Mouse (Mus musculus): ENCODE results near the gene Nfrkb.

Nfrkb gene

DNA sequence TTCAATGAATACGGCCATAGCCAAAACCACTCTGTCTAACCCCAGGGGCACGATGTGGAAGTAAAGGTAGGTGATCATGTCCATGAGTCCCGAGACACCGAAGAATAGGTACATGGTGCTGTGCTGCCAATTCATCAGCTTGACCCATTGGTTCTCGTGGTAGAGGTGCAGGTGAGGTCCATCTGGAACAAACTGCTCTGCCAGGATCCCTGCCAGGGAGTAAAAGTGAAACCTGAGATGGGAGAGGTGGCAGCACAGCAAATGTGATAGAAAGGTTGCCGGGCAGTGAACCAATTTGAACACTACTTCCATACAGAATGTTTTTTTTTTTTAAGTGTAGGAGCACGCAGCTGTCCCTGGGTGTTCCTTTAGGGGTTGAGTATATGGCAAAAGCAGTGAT, 43.0 kb downstream of the Nfrkb start:
- DNase-seq (ENCODE audit: low read depth, low spot score): no peak

DNA sequence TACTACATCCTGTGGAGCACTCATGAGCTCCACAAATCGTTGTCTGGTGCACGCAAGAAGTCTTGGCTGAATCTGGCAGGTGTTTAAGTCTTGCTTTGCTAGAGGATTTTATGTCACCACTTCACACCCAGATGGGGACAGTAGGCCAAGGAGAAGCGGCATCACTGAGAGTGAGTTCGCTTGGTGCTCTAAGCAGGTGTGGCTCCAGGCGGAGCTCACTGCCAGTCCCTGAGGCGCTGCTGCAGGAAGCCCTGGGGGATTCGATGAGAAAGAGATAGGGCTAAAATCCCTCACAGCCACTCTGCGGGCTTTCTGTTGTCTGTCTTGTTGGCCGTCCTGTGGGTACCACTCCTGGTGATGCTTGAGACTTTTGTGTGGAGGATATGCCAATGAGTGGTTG, 44.0 kb downstream of the Nfrkb start:
- no peak for DNase-seq (ENCODE audit: low read depth, low spot score)

DNA sequence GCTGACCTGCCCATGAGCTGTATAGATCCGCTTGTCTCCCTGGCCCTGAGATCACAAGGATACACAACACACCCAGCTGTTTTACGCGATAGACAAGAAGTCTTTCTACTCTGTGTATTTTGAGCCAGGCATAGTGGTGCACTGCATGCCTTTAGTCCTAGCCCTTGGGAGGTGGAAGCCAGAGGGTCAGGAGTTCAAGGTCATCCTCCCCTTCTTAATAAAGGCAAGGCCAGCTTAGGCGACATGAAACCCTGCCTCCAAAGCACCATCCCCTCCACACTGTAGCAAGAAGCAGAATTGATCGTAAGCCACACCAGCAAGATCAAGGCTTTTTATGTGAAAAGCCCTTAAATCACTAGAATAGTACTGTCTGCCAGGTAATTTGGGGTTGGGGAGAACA, 45.8 kb downstream of the Nfrkb start:
- no peak for DNase-seq (ENCODE audit: low read depth, low spot score)

DNA sequence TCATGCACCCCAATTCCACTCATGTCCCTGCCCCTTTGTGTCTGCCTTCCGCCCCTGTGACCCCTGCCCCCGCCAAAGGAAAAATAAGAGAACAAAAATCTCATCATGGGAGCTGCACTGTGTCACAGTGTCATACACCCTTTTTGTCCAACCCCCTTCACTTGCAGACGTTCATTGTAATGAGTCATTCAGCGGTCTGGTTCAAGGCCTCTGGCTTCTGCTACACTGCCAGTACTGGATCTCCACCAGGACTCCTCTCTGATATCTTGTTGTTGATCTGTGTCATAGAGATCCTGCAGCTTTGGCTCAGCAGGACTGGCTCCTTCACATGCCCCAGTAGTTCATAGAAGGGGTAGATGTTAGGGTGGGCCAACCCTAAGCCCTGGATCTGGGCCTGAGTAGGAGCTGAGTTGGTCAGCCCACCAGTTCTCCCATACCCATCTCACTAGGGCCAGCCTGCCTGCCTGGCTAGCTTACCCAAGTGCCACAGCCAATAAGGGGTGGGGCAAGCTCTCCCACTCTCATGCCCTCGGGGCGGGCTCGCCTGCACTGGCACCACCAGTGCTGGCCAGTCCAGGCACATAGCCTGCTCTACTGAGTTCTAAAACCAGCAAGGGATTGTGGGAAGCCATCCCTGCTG, 46.5 kb downstream of the Nfrkb start:
- no peak for DNase-seq (ENCODE audit: low read depth, low spot score)

DNA sequence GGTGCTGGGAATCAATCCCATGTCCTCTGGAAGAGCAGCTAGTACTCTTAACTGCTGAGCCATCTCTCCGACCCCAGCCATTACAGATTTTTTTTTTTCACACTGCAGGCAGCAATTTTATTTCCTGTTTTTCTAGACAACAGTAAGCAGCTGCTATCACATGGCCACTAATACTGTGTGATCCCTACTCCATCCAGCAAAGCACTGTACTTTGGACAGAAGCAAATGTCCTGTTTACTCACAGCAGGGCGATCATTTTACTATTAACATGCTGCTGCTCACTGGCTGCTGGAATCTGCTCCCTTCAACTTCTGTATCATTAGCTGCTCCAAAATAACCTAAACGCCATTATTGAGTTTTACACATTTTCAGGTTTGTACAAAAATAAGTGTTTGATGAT, 47.4 kb downstream of the Nfrkb start:
- no peak for DNase-seq (ENCODE audit: low read depth, low spot score)

DNA sequence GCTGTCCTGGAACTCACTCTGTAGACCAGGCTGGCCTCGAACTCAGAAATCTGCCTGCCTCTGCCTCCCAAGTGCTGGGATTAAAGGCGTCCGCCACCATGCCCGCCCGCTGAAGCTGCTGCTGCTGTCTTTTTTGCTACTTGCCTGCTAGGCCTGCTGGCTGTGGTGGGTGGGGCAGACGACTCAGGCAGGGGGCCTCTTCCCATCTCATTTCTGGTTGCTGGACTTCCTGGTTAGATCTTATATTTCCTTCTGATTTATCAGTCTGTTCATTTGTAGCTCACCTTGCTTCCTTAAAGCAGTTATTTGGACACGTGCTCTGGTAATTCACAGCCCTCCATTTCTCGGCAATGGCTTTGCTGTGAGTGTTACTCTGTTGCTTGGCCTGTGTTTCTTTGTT, 49.4 kb downstream of the Nfrkb start:
- DNase-seq (ENCODE audit: low read depth, low spot score): no peak

DNA sequence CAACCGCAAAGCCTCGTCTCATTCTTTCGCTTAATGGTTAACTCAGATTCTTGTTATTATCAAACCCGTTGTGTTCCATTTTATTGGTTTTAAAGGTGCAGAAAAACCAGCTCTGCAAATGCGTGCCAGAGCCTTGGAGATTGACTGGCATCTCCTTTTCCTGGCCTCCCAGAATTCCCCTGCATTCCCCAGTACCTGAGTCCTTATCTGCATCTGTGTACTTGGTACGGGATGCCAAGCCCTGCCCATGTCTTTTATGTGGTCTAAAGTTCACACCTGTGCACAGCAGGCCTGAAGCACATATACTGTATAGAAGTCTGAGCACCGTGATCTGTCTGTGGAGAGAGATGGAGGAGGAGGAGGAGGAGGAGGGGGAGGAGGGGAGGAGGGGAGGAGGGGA, 51.9 kb downstream of the Nfrkb start:
- no peak for DNase-seq (ENCODE audit: low read depth, low spot score)

DNA sequence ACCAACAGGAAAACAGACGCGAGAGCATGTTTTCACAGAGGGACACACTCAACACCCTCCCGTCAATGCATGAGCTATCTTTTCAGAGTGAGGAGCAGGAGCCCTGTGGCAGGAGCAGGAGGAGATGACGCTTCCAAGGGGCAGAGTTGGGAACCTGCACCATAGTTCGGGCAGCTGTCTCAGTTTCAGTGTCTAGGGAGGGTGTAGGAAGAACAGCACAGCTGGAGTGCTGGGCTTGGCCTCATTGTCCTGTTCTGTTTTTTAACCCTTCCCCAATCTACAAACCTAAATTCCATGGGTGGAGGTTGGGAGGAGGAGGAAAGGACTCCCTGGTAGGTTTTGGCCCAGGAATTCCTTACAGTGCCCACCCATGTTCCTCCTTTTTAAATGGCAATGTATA, 52.8 kb downstream of the Nfrkb start:
- DNase-seq (ENCODE audit: low read depth, low spot score): no peak

DNA sequence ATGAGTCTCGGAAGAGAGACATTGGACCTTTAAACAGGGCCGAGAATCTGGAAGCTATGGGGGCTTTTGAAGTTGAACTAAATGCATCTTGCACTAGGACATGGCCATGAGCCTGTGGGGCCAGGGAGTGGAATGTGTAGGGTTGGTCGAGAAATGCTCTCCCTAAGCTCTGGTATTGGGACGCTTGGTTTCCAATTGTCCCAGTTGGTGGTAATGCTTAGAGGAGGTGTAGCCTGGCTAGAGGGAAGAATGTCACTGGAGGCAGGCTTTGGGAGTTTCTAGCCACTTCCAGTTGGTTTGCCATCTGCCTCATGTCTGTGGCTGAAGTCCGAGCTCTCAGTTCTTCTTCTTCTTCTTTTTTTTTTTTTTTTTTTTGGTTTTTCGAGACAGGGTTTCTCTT, 53.3 kb downstream of the Nfrkb start:
- DNase-seq (ENCODE audit: low read depth, low spot score): no peak

DNA sequence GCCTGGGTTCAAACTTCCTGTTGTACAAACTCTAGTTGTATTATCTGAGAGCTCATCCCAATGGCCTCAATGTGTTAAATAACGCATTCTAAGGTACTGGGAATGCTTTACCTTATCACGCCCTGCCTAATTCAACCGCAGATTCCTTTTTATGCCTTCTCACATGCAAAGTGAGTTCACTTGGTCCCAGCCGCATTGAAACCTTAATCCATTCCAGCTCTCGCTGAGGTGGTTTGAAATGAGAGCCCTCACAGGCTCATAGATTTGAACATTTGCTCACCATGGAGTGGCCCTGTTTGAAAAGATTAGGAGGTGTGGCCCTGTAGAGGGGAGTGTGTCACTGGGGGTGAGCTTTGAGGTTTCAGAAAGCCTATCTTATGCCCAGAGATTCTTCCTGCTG, 54.4 kb downstream of the Nfrkb start:
- no peak for DNase-seq (ENCODE audit: low read depth, low spot score)

DNA sequence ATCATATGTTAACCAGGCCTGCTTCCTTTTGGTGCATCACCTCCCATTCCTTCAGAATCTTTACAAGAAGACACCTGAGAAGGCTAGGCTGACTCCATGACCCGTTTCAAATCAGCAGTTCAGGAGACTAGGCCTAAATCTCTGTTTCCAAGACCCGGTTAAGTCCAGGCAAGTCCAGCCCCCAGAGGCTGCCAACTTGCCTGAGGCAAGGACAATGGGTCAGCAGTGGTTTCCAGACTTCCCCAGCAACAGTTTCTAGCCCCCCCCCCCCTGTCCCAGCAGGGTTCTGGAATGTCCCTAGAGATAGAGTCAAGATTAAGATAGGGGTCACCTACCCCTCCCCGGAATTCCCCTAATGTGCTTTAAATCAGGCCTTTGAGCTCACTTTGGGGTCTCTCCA, 55.5 kb downstream of the Nfrkb start:
- no peak for DNase-seq (ENCODE audit: low read depth, low spot score)

DNA sequence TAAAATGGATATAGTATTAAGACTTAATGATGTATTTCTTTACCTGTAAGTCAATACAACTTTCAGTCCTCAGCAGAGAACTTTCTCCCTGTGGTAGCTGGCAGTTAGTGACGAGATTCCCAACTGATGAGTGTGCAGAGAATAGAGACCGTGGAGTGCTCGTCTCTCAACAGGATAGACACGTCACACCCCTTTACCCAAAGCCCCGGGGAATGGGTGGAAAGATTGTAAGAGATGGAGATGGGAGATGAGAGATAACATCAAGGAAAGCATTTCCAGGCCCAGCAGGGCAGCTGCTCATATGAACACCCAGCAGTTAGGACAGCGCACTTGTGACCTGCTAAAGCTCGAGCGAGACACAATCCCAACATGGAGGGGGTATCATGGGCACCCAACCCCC, 58.2 kb downstream of the Nfrkb start:
- no peak for DNase-seq (ENCODE audit: low read depth, low spot score)

DNA sequence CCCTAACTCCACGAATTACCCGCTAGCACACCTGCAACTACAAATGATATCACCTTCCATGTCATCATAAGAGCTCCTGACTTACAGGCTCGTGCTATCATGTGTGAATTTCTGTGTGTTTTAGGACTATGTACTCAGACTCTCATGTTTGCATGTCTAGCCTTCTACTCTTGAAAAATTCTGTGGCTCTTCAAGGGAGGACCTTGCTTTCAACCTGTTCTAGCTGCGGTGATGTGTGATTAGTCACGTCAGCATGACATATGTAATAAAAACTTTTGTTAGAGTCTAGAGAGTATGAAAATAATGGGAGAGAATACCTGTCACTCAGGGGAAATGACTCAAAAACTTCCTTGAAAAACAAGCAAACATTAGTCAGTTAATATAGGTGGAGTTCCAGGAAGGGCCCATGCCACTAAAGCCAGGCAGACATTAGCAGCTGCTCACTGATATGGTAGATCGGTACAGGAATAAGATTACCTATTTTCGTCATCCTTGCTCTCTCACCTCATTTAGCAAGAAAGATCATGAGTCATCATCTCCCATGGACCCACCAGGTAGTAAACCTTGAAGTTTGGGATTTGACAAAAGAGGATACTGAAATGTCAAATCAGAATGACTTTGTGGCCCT, 63.3 kb downstream of the Nfrkb start:
- no peak for DNase-seq (ENCODE audit: low read depth, low spot score)

DNA sequence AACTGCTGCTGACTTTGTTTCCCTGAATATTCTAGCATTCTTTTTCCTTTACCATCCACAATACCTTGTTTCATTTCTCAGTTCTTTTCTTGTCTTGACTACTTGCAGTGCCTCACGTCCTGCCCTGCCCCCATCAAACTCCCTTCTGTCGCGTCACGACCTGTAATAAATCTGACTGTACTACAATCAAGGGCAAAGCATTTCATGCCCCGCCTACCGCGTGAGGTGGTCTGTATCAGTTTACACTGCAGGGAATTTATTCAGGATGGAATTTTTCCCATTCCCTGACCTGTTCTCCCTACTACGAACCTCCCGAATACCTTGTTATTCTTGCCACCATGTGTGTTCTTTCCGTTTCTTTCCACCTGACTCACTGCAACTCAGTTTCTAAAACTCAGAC, 66.2 kb downstream of the Nfrkb start:
- no peak for DNase-seq (ENCODE audit: low read depth, low spot score)

DNA sequence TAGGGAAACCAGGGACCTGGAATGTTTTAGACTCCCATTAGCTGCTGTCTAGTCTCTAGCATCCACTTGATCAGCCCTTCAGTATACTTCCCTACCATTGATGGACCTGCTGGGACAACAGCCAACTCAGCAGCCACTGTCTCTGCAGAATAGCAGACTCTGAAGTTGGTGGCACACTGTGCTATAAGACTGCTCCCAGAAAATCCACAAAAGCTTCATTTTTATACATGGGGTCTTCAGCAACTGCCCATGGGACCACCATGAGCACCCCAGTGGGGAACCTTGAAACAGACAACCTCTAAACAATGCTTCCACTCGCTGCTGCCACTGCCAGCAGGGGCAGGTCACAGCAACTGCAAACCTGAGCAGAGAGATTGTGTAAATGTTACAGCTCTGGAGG, 68.4 kb downstream of the Nfrkb start:
- no peak for DNase-seq (ENCODE audit: low read depth, low spot score)

DNA sequence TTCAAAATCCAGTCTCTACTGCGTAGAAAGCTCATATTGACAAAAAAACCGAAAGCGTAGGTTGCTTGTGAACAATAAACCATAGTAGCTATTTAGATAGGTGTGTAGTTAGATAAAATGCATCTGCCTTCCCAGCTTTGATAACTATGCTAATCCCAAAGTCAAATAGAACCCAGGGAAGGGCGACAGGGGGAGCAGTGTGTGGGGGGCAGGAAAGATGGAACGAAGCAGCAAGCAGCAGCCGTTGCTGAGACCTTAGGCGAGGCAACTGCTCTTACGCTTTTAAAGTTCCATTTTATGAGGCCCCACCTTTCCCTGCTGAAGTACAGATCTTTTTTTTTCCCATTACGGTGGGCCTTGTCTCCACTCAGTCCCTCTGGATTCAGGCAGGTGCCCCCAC, 77.2 kb downstream of the Nfrkb start:
- DNase-seq (ENCODE audit: low read depth, low spot score): no peak

DNA sequence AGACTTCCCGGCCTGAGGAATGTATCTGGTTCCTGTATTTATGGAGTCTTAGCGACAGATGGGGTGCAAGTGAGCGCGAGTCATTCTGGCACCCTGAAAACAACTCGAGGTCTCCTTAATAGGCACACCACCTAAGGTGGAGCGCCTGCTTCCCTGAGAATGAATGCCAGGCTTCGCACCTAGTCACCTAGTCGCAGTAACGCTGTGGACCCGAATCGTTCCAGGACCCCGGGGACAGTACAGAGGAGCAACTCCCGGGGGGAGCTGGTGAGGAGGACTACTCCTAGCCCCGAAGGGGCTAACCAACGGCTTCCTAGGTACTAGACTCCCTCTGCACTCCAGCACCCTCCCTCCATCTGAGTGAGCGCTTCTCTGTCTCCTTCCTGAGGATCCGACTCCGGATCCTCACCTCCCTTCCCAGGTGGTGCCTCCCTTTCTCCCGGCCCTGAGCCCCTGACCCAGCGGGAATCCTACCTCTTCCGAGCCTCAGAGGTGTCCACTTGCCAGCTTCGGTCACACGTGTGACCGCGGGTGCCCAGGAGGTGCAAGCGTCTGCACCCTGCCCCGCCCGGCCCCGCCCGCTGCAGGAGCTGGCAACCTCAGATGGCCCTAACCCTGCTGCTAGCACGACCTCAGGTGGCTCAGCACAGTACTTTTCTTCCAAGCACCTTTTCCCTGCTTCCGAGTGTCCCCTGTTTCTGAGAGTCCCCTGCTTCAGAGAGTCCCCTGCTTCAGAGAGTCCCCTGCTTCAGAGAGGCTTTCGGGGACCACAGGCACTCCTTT, 77.9 kb downstream of the Nfrkb start, which contains the start of gene Tmem45b:
TSS of gene Tmem45b (minus strand) at position 771 of the 783 bp plus-strand sequence.
- DNase-seq (ENCODE audit: low read depth, low spot score): no peak

All from brain, embryonic 18.5 days (tissue).